Mouse (Mus musculus): ENCODE results near the gene Sf3b5. TPM values are rescaled to one million over a fixed set of nuclear protein-coding genes. Genes with fewer than 3 reads are reported as not detected.
A peak's percentile ranks its signal among the peaks of the same experiment; 100 is the strongest.

The Sf3b5 gene
- 28.0 and 40.2 TPM in 2 replicates for polyA plus RNA-seq (2012; rRNA removed)

DNA sequence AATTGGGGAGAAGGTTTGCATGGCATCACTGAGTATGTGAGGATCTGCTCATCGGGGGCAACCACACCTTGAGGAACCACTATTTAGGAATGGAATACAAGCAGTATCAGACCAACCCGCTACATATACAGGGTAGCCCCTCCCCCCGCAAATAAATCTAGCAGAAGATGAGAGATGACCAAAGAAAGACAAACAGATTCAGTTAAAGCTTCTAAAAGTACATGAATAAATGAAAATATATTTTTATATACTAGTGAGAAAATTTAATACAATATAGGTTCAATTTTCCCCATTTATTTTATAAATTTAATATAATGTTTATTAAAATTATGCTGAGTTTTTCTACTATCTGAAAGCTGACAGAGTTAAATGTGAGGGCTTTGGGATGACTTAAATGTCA is at the start of gene Sf3b5:
Gene Sf3b5, plus strand, starts transcription at position 301 of the 400 bp plus-strand sequence.
- H3K27ac ChIP-seq (ENCODE audit: insufficient read depth, low read depth, low read length), result no peak within 1 kb of the TSS
- 81% methylated on average over 3 of the region's 3 CpGs for WGBS
- peaks cover 3% of the 10 kb centered on the region; the same call in 1 of the 2 replicates for H3K4me1 ChIP-seq (ENCODE audit: control insufficient read depth, insufficient read depth, insufficient read length, low read length)
- TF ChIP-seq CTCF (IDR thresholded peaks at IDR 0.05; ENCODE audit: extremely low read depth, insufficient read length, insufficient replicate concordance, low read depth, low read length) (no peak), POLR2A (IDR thresholded peaks at IDR 0.05; ENCODE audit: low read depth, low read length) (no peak)
- H3K4me3 ChIP-seq (ENCODE audit: low read depth, low read length), result no peak within 1 kb of the TSS
- H3K27me3 ChIP-seq (ENCODE audit: control insufficient read depth, insufficient read depth, low read length), result no peaks in the 10 kb centered on the region
- no peaks in the 10 kb centered on the region for H3K36me3 ChIP-seq (ENCODE audit: control insufficient read depth, insufficient read depth, low read length)

DNA sequence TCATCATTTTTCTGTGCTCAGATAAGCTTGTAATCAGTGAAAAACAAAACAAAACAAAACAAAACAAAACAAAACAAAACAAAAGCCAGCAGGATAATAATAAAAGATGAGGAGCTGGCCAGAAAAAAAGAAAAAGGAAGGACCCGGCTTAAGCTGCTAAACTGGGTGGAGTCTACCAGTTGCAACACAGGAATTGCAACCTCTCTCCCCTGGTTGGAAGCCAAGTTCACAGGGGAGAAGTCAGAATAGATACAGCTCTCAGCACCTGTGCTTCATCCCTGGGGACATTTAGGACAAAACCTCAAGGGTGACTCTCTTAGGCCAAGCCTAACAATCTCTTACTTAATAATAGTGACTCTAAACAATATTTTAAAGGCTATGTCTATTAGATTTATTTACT is 49.3 kb upstream of the Sf3b5 start:
- Histone ChIP-seq H3K36me3 (ENCODE audit: control insufficient read depth, insufficient read depth, low read length) (no peaks in the 10 kb centered on the region; the same call in 1 of the 2 replicates), H3K27ac (ENCODE audit: insufficient read depth, low read depth, low read length) (no peak overlapping the region), H3K4me1 (ENCODE audit: control insufficient read depth, insufficient read depth, insufficient read length, low read length) (no peaks in the 10 kb centered on the region), H3K27me3 (ENCODE audit: control insufficient read depth, insufficient read depth, low read length) (no peaks in the 10 kb centered on the region), H3K4me3 (ENCODE audit: low read depth, low read length) (no peak overlapping the region)
- WGBS, result 9% methylated on average over 1 of the region's 1 CpGs
- TF ChIP-seq POLR2A (IDR thresholded peaks at IDR 0.05; ENCODE audit: low read depth, low read length) (no peak), CTCF (IDR thresholded peaks at IDR 0.05; ENCODE audit: extremely low read depth, insufficient read length, insufficient replicate concordance, low read depth, low read length) (no peak)

DNA sequence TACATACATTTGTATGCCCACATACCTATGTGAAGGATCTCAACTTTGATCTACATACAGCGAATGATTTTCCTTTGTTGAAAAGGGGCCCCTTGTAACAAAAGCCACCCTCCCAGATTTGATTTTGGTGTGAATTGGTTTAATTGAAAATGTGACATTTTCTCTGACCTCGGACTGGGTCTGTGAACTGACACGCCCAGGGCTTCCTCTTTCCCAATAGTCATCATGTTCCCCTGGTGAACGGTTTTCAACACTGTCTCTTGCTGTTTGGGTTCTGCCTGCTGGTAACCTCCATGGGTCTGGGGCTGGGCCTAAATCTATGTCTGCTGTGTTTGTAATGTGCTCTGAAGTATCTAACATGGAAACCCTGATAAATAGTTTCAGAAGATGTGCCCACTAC is 47.9 kb upstream of the Sf3b5 start:
- no peaks in the 10 kb centered on the region for H3K27me3 ChIP-seq (ENCODE audit: control insufficient read depth, insufficient read depth, low read length)
- no peaks in the 10 kb centered on the region for H3K4me1 ChIP-seq (ENCODE audit: control insufficient read depth, insufficient read depth, insufficient read length, low read length)
- no peak for TF ChIP-seq POLR2A (IDR thresholded peaks at IDR 0.05; ENCODE audit: low read depth, low read length)
- no peak for TF ChIP-seq CTCF (IDR thresholded peaks at IDR 0.05; ENCODE audit: extremely low read depth, insufficient read length, insufficient replicate concordance, low read depth, low read length)
- no peak overlapping the region for H3K4me3 ChIP-seq (ENCODE audit: low read depth, low read length)
- no peaks in the 10 kb centered on the region; the same call in 1 of the 2 replicates for H3K36me3 ChIP-seq (ENCODE audit: control insufficient read depth, insufficient read depth, low read length)
- WGBS, result 75% methylated on average over 4 of the region's 4 CpGs
- H3K27ac ChIP-seq (ENCODE audit: insufficient read depth, low read depth, low read length), result no peak overlapping the region

DNA sequence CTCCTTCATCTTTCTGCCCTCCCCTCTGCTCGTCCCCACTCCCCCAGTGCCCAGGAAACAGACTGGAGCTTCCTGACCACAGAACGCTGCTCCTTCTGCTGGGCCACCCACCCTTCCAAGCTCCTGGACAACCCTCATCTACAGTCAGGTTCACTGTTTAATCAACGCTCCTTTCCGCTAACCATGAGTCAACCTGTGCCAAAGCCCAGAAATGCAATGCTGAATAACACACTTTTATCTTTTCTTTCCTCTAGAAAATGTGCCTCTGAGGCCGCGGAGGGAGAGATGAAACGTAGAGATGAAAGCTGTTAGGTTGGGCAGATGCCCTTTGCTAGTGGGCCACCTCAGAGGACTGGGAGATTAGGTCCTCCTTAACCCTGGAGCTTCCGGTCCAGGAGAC is 43.6 kb upstream of the Sf3b5 start:
- no peaks in the 10 kb centered on the region for H3K36me3 ChIP-seq (ENCODE audit: control insufficient read depth, insufficient read depth, low read length)
- WGBS, result 86% methylated on average over 8 of the region's 8 CpGs
- H3K4me3 ChIP-seq (ENCODE audit: low read depth, low read length), result no peak overlapping the region
- no peaks in the 10 kb centered on the region; the same call in 1 of the 2 replicates for H3K4me1 ChIP-seq (ENCODE audit: control insufficient read depth, insufficient read depth, insufficient read length, low read length)
- H3K27ac ChIP-seq (ENCODE audit: insufficient read depth, low read depth, low read length), result no peak overlapping the region
- no peaks in the 10 kb centered on the region for H3K27me3 ChIP-seq (ENCODE audit: control insufficient read depth, insufficient read depth, low read length)
- no peak for TF ChIP-seq POLR2A (IDR thresholded peaks at IDR 0.05; ENCODE audit: low read depth, low read length)
- no peak for TF ChIP-seq CTCF (IDR thresholded peaks at IDR 0.05; ENCODE audit: extremely low read depth, insufficient read length, insufficient replicate concordance, low read depth, low read length)

DNA sequence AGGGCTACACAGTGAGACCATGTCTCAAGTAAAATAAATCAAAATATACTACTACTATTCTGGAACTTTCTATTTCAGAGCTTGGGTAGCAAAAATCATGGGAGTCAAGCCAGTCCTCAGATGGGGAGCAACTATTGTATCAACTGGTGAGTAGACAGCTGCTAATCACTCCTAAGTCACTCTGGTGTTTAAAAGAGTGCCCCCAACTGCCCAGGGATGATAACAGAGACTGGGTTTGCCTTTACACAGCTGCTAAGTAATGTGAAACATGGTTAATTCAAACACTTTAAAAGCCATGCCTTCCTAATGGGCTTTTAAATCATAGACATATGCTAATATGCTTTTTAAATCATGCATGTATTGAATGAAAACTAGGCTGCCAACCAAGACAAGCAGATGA is 42.9 kb upstream of the Sf3b5 start:
- H3K4me1 ChIP-seq (ENCODE audit: control insufficient read depth, insufficient read depth, insufficient read length, low read length), result no peaks in the 10 kb centered on the region; the same call in 1 of the 2 replicates
- no peak for TF ChIP-seq POLR2A (IDR thresholded peaks at IDR 0.05; ENCODE audit: low read depth, low read length)
- TF ChIP-seq CTCF (IDR thresholded peaks at IDR 0.05; ENCODE audit: extremely low read depth, insufficient read length, insufficient replicate concordance, low read depth, low read length), result no peak
- H3K4me3 ChIP-seq (ENCODE audit: low read depth, low read length), result no peak overlapping the region
- no peak overlapping the region for H3K27ac ChIP-seq (ENCODE audit: insufficient read depth, low read depth, low read length)
- H3K36me3 ChIP-seq (ENCODE audit: control insufficient read depth, insufficient read depth, low read length), result no peaks in the 10 kb centered on the region
- no peaks in the 10 kb centered on the region for H3K27me3 ChIP-seq (ENCODE audit: control insufficient read depth, insufficient read depth, low read length)

DNA sequence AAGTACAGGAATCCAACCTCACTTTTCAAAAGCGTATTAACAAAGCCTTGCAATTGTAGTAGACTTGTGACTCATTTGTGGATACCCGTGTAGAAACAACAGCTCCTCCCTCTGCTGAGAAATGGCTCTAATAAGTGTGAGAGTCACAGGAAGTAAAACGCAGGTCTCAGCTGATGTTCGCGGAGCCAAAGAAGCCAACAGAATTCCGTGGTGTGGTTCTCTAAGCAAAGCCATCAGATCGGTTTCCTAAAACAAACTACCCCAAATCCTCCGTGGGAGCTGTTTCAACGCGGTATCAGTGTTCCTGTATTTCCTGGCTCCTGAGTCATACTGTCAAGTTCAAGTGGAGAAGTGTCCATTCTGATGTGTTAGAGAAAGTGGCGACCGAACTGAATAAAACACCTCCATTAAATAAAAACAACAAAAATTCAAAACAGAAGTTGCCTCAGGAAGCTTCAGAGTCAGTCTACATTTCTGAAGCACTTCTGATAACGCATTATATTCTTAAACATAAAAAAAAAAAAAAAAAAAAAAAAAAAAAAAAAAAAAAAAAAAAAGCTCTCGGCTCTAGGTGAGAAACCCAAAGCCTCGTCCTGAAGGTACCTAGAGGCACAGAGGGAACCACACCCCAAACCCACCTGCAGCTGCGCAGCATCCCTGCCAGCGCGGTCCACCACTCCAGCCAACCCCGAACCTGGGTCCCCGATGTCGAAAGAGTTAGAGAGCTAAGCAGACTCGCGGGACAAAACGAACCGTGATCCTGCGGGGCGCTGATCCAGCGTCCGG is 41.6 kb upstream of the Sf3b5 start:
- peak overlapping the region; percentile 8; the same call in 1 of the 2 replicates for H3K27ac ChIP-seq (ENCODE audit: insufficient read depth, low read depth, low read length)
- peak overlapping the region; percentile 97 for H3K4me3 ChIP-seq (ENCODE audit: low read depth, low read length)
- 17% methylated on average over 29 of the region's 29 CpGs for WGBS
- TF ChIP-seq POLR2A (IDR thresholded peaks at IDR 0.05; ENCODE audit: low read depth, low read length) (no peak), CTCF (IDR thresholded peaks at IDR 0.05; ENCODE audit: extremely low read depth, insufficient read length, insufficient replicate concordance, low read depth, low read length) (no peak)
- no peaks in the 10 kb centered on the region for H3K36me3 ChIP-seq (ENCODE audit: control insufficient read depth, insufficient read depth, low read length)
- H3K27me3 ChIP-seq (ENCODE audit: control insufficient read depth, insufficient read depth, low read length), result no peaks in the 10 kb centered on the region
- no peaks in the 10 kb centered on the region; the same call in 1 of the 2 replicates for H3K4me1 ChIP-seq (ENCODE audit: control insufficient read depth, insufficient read depth, insufficient read length, low read length)

Data from small intestine, adult 2 months (tissue).